21 mouse cellular contexts compared by ENCODE assay signal in the genomic region with DNA sequence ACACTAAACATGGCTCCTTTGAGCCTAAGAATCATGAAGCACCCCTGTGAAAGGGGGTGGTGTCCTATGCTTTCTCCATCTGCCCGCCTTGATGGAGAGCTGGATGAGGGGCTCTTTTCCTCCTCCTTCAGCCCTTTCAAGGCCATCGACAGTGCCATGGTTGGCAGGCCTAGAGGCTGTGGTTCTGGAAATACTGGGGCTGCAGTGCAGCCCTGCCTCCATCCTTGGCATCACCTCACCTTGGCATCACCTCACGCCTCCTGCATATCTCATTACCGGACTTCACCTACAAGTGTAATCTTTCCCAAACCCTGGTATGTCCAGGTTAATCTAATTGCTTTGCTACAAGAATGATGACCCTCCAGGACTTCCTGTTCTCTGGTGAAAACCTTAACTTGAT. TPM values are rescaled to one million over a fixed set of nuclear protein-coding genes. Genes with fewer than 3 reads are reported as not detected.
DNase-seq lines count a peak whose midpoint lies in the region; ATAC-seq lines count a peak whose summit lies in the region.
"Had no signal": no experiment of that assay in that cellular context is flagged by ENCODE, and none has a peak within 500 bp of the region (broad histone marks: within the 10 kb centered on the region; RNA-seq: fewer than 3 reads in every experiment).

No protein-coding gene starts in this region.

- WGBS in heart, embryonic 10.5 days = 79% methylated on average over 4 of the region's 4 CpGs

- no peak overlapping the region for H3K27ac ChIP-seq in heart, embryonic 10.5 days
- H3K27ac ChIP-seq: embryonic facial prominence, embryonic 12.5 days; hindbrain, embryonic 10.5 days had no signal

- ATAC-seq in megakaryocyte-erythroid progenitor cell, adult 5-6 weeks (replicated peaks; ENCODE audit: low FRiP score, low TSS enrichment, poor library complexity, severe bottlenecking) = no peak
- ATAC-seq: activated CD4-positive, CD25-positive, alpha-beta regulatory T cell, adult 4 months; forebrain, embryonic 16.5 days; hindbrain, embryonic 16.5 days; inflammation-experienced regulatory T-cells, adult 6 months; intestine, postnatal 0 days; Patski had no signal

- H3K36me3 ChIP-seq in heart, embryonic 10.5 days = no peaks in the 10 kb centered on the region
- H3K36me3 ChIP-seq: embryonic facial prominence, embryonic 12.5 days; heart, embryonic 12.5 days had no signal

- H3K4me1 ChIP-seq in heart, embryonic 10.5 days = peaks cover 18% of the 10 kb centered on the region; the same call in 1 of the 2 replicates

- no peaks in the 10 kb centered on the region for H3K27me3 ChIP-seq in heart, embryonic 10.5 days (ENCODE audit: insufficient read depth, poor library complexity, severe bottlenecking)
- H3K27me3 ChIP-seq: CH12.LX; embryonic facial prominence, embryonic 12.5 days; heart, embryonic 12.5 days; Patski had no signal

- H3K9me3 ChIP-seq in heart, embryonic 10.5 days = no peaks in the 10 kb centered on the region
- H3K9me3 ChIP-seq: embryonic facial prominence, embryonic 12.5 days; hindbrain, embryonic 10.5 days had no signal

- H3K4me3 ChIP-seq in heart, embryonic 10.5 days = no peak overlapping the region
- H3K4me3 ChIP-seq: embryonic facial prominence, embryonic 12.5 days; heart, embryonic 12.5 days; hindbrain, embryonic 10.5 days had no signal

- DNase-seq in cerebellum, adult 11-12 months = peak; percentile 41
- DNase-seq in cerebellum, postnatal 4 days (ENCODE audit: low spot score in 2 of 2) = no peak
- peak; percentile 72 for DNase-seq in heart, embryonic 10.5 days (ENCODE audit: low spot score)
- DNase-seq in heart, adult 8-10 months (ENCODE audit: low spot score) = no peak
- DNase-seq in cerebellum, postnatal 10 days = peak; percentile 47 to 58
- no peak for DNase-seq in thymus, postnatal 4 days
- no peak for DNase-seq in urinary bladder, postnatal 4 days (ENCODE audit: low spot score in 2 of 2)
- DNase-seq: adrenal gland, postnatal 14 days; gastrocnemius, postnatal 25 days; kidney, adult 8-10 months had no signal

RNA-seq across cellular contexts. Expression of a gene that starts 5.5 kb away (rescaled TPM):
- 5.6 and 6.8 TPM in 2 replicates for polyA plus RNA-seq in heart, embryonic 10.5 days (2016; fragmentation: Nextera tagmentation; extraction: Ambion mirVana)
- total RNA-seq in heart, adult 8-10 months (2022) = 10 to 100 TPM; 36.6 to 44.0 (median 41.1) TPM
- 64.5 and 74.0 TPM in 2 replicates for total RNA-seq in megakaryocyte-erythroid progenitor cell, adult 5-6 weeks (2014; fragmentation: Nextera tagmentation)
- total RNA-seq in megakaryocyte-erythroid progenitor cell, adult 5-6 weeks (2017) = 30.2 and 36.3 TPM in 2 replicates

RNA-seq across cellular contexts. Expression of a gene that starts 48.5 kb away (rescaled TPM):
- polyA plus RNA-seq in heart, embryonic 10.5 days (2016; fragmentation: Nextera tagmentation; extraction: Ambion mirVana) = 17.8 and 20.3 TPM in 2 replicates
- total RNA-seq in heart, adult 8-10 months (2022) = 10 to 100 TPM; 42.7 to 56.7 (median 46.3) TPM
- 25.7 and 36.9 TPM in 2 replicates for total RNA-seq in megakaryocyte-erythroid progenitor cell, adult 5-6 weeks (2014; fragmentation: Nextera tagmentation)
- total RNA-seq in megakaryocyte-erythroid progenitor cell, adult 5-6 weeks (2017) = 27.9 and 54.3 TPM in 2 replicates

RNA-seq across cellular contexts. Expression of a gene that starts 48.6 kb away (rescaled TPM):
- polyA plus RNA-seq in heart, embryonic 10.5 days (2016; fragmentation: Nextera tagmentation; extraction: Ambion mirVana) = 27.6 and 33.2 TPM in 2 replicates
- 10 to 100 TPM; 28.1 to 38.2 (median 32.3) TPM for total RNA-seq in heart, adult 8-10 months (2022)
- total RNA-seq in megakaryocyte-erythroid progenitor cell, adult 5-6 weeks (2014; fragmentation: Nextera tagmentation) = 35.6 and 62.7 TPM in 2 replicates
- 10.6 and 13.0 TPM in 2 replicates for total RNA-seq in megakaryocyte-erythroid progenitor cell, adult 5-6 weeks (2017)

Comparison
In these comparisons a context has a peak if more than half of its experiments do, and no peak if none do; other contexts are left out.
1. DNase-seq: peak in cerebellum, adult 11-12 months (single experiment), heart, embryonic 10.5 days (single experiment) and cerebellum, postnatal 10 days (2 of 2); none in cerebellum, postnatal 4 days (0 of 2), heart, adult 8-10 months (single experiment), thymus, postnatal 4 days (single experiment) and urinary bladder, postnatal 4 days (0 of 2).